Mouse (Mus musculus) mouse trophoblast stem cell (cell line): ENCODE data around the gene Tbc1d15.

Source experiments
- in situ Hi-C, 2 experiments: fragments of 300-500 bp; cut with MseI, MboI; formaldehyde crosslinking; loops; 2 replicates in 1 of 2; 3 replicates in 1 of 2; pipeline ENCODE4 v1.15.1; 2025

The Tbc1d15 gene

GRCm38 (mm10) chr10:115169410-115169809, 81.9 kb downstream of the Tbc1d15 start:
- in situ Hi-C loops, result no loop called here

DNA sequence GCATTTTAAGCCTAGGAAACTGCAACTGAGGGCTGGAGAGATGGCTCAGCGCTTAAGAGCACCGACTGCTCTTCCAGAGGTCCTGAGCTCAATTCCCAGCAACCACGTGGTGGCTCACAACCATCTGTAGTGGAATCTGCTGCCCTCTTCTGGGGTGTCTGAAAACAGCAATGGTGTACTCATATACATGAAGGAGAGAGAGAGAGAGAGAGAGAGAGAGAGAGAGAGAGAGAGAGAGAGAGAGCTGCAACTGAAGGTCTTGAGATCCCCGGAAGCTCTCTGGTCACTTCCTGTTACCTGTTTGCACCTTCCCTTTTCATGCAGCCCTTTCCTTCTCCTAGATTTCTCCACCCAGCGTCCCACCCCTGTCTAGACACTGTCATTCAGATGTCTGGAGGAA, 91.0 kb downstream of the Tbc1d15 start:
- in situ Hi-C loops, result no loop called here
